ENCODE assay signal across 8 mouse cellular contexts in genomic region chr4:116053399-116053961, GRCm38 (mm10). TPM values are rescaled to one million over a fixed set of nuclear protein-coding genes. Genes with fewer than 3 reads are reported as not detected.
DNase-seq lines count a peak whose midpoint lies in the region; ATAC-seq and TF ChIP-seq lines count a peak whose summit lies in the region.

Gene Nsun4, minus strand, starts transcription at chr4:116053876.

- H3K9ac ChIP-seq in lung, postnatal 0 days (replicated peaks; ENCODE audit: low read depth), result peak within 1 kb of the TSS; percentile 46

- H3K27ac ChIP-seq in hindbrain, embryonic 10.5 days, result peak within 1 kb of the TSS; percentile 88
- H3K27ac ChIP-seq in lung, postnatal 0 days (ENCODE audit: low read length), result peak within 1 kb of the TSS; percentile 97

- H3K4me3 ChIP-seq in hindbrain, embryonic 10.5 days, result peak within 1 kb of the TSS; percentile 61
- peak within 1 kb of the TSS; percentile 50 for H3K4me3 ChIP-seq in lung, postnatal 0 days (ENCODE audit: low read depth, low read length)

- TF ChIP-seq EP300 in lung, postnatal 0 days (IDR thresholded peaks at IDR 0.05), result no peak; the same call in 1 of the 2 replicates

- peak; percentile 96 for ATAC-seq in frontal cortex, adult (ENCODE audit: low TSS enrichment)
- peak; percentile 97 for ATAC-seq in lung, postnatal 0 days

- H3K36me3 ChIP-seq in hindbrain, embryonic 10.5 days, result peaks cover 5% of the 10 kb centered on the region
- H3K36me3 ChIP-seq in lung, postnatal 0 days (ENCODE audit: insufficient read depth, low read length), result no peaks in the 10 kb centered on the region

- peak; percentile 85 for DNase-seq in MN1 (ENCODE audit: low spot score)
- peak; percentile 91 for DNase-seq in cerebellum, adult 9-10 months
- DNase-seq in hindbrain, embryonic 10.5 days (ENCODE audit: low spot score), result peak; percentile 90
- peak; percentile 91 for DNase-seq in layer of hippocampus, adult 9-11 months
- DNase-seq in lung, postnatal 0 days (ENCODE audit: low spot score), result peak; percentile 97
- peak; percentile 81 for DNase-seq in ovary, postnatal 14 days (ENCODE audit: low spot score)
- peak; percentile 94 for DNase-seq in thymus, postnatal 14 days

- H3K9me3 ChIP-seq in hindbrain, embryonic 10.5 days, result no peaks in the 10 kb centered on the region
- no peaks in the 10 kb centered on the region for H3K9me3 ChIP-seq in lung, postnatal 0 days (ENCODE audit: low read length)

- H3K4me2 ChIP-seq in lung, postnatal 0 days (replicated peaks; ENCODE audit: low read depth, low read length), result peak within 1 kb of the TSS; percentile 76

- H3K4me1 ChIP-seq in hindbrain, embryonic 10.5 days (replicated peaks), result peaks cover 16% of the 10 kb centered on the region
- peaks cover 8% of the 10 kb centered on the region for H3K4me1 ChIP-seq in lung, postnatal 0 days (ENCODE audit: insufficient read depth, low read depth, low read length)

- H3K27me3 ChIP-seq in hindbrain, embryonic 10.5 days (ENCODE audit: insufficient read depth, poor library complexity, severe bottlenecking), result no peaks in the 10 kb centered on the region
- no peaks in the 10 kb centered on the region for H3K27me3 ChIP-seq in lung, postnatal 0 days (replicated peaks; ENCODE audit: insufficient read depth, low read length)

- no peak for TF ChIP-seq CTCF in lung, postnatal 0 days (IDR thresholded peaks at IDR 0.05)

- under 1% methylated on average over 35 of the region's 35 CpGs for WGBS in hindbrain, embryonic 10.5 days
- WGBS in lung, postnatal 0 days, result 2% methylated on average over 35 of the region's 35 CpGs

RNA-seq across cellular contexts. Expression of gene Nsun4, which starts in this region (rescaled TPM):
- polyA plus RNA-seq in hindbrain, embryonic 10.5 days (2016; fragmentation: Nextera tagmentation; extraction: Ambion mirVana), result 18.0 and 19.6 TPM in 2 replicates
- polyA plus RNA-seq in lung, postnatal 0 days (2015; fragmentation: Nextera tagmentation; extraction: Ambion mirVana), result 33.7 and 37.9 TPM in 2 replicates

Comparison
In these comparisons a context has a peak if more than half of its experiments do, and no peak if none do; other contexts are left out.
1. Peak in every context shown above with its lines: DNase-seq, ATAC-seq, H3K4me3 ChIP-seq and H3K27ac ChIP-seq.